Mouse (Mus musculus): ENCODE data around the gene Aqr. TPM values are rescaled to one million over a fixed set of nuclear protein-coding genes. Genes with fewer than 3 reads are reported as not detected.

Gene Aqr
- polyA plus RNA-seq, 1 experiment from 2014 or later = 51.5 TPM

Small RNA genes lying within 50 kb of the gene (microRNA-seq; reads per million reads assigned to microRNA genes)
- gene Mir7002 = not detected

Other genes starting within 250 kb of the Aqr start
- 2.9 and 3.0 TPM in 2 replicates for gene Gjd2, start 173.4 kb downstream of the Aqr start, polyA plus RNA-seq (2014; fragmentation: Nextera tagmentation; extraction: Ambion mirVana)
- gene Actc1, start 133.5 kb downstream of the Aqr start, polyA plus RNA-seq (2014; fragmentation: Nextera tagmentation; extraction: Ambion mirVana) = 0.43 and 0.57 TPM in 2 replicates
- gene Zfp770, start 14.4 kb upstream of the Aqr start, polyA plus RNA-seq (2014; fragmentation: Nextera tagmentation; extraction: Ambion mirVana) = 7.9 and 8.1 TPM in 2 replicates